Mouse (Mus musculus) heart, adult 2 months (tissue): ENCODE results near the gene Tom1. TPM values are rescaled to one million over a fixed set of nuclear protein-coding genes. Genes with fewer than 3 reads are reported as not detected.

Experiments
- DNase-seq, 2 experiments: peaks; one replicate each; pipeline ENCODE4 v3.0.0; 2021
- H3K27ac ChIP-seq: fragments of 200-600 bp; 2 replicates; pipeline ENCODE4 v1.8.1; 2022
- H3K27me3 ChIP-seq: fragments of 200-500 bp; 2 replicates; pipeline ENCODE4 v1.6.1; 2012; ENCODE audit warnings: mild to moderate bottlenecking, low read length, inconsistent platforms, mixed read lengths; ENCODE audit not compliant: control insufficient read depth, insufficient read depth
- H3K36me3 ChIP-seq: fragments of 200-500 bp; 2 replicates; pipeline ENCODE4 v1.6.1; 2012; ENCODE audit warnings: low read length, inconsistent platforms; ENCODE audit not compliant: control insufficient read depth, insufficient read depth
- H3K4me1 ChIP-seq: fragments of 200-500 bp; 2 replicates; pipeline ENCODE4 v1.6.1; 2011; ENCODE audit warnings: low read length; ENCODE audit not compliant: control insufficient read depth, insufficient read depth
- H3K4me3 ChIP-seq: fragments of 200-600 bp; 2 replicates; pipeline ENCODE4 v1.8.1; 2022
- H3K79me2 ChIP-seq: fragments of 200-500 bp; replicated peaks from 2 replicates; pipeline ENCODE4 v1.6.1; 2012; ENCODE audit warnings: mild to moderate bottlenecking, inconsistent platforms, low read length, moderate library complexity, mixed read lengths; ENCODE audit not compliant: control insufficient read depth, insufficient read depth
- H3K9ac ChIP-seq: fragments of 200-500 bp; 2 replicates; pipeline ENCODE4 v1.6.1; 2012; ENCODE audit warnings: low read depth, mild to moderate bottlenecking, control low read depth, inconsistent platforms, low read length, mixed read lengths
- CTCF ChIP-seq: fragments of 200-600 bp; IDR thresholded peaks from 2 replicates; pipeline ENCODE4 v1.8.1; 2022; ENCODE audit warnings: antibody characterized with exemption, mild to moderate bottlenecking, moderate library complexity
- EP300 ChIP-seq: fragments of 200-500 bp; IDR thresholded peaks from 2 replicates; pipeline ENCODE4 v1.6.1; 2011; ENCODE audit warnings: low read depth, low read length, control low read depth; ENCODE audit not compliant: insufficient read depth
- POLR2A ChIP-seq: fragments of 200-500 bp; IDR thresholded peaks from 2 replicates; pipeline ENCODE4 v1.6.1; 2011; ENCODE audit warnings: mild to moderate bottlenecking, low read depth, low read length, control low read depth; ENCODE audit not compliant: insufficient read depth
- WGBS: fragments of 180-500 bp; shearing (Covaris S2); methylation state at CpG from one replicate; pipeline ENCODE4 v1.1.7; 2018; 5-methylcytosine and 5-hydroxymethylcytosine counted together
- intact Hi-C: fragments of 180-260 bp; cut with DNase I; formaldehyde crosslinking; loops from one replicate; pipeline ENCODE4 v1.15.1; 2025
- polyA plus RNA-seq: library from polyadenylated mRNA; depleted of rRNA; stranded (reverse); fragments of >200 nt; gene quantifications from 2 replicates; pipeline ENCODE4 v1.2.3, GENCODE M21; 2012
- total RNA-seq, 2 experiments: library from RNA; stranded (reverse); gene quantifications; 2 replicates each; pipeline ENCODE4 v1.2.3; 2021

The Tom1 gene
- total and polyA plus RNA-seq, 3 experiments = 67.6 to 146 (median 74.3) TPM

- peak in 1 of 2 experiments; percentile 57 for DNase-seq
- H3K27me3 ChIP-seq = no peaks in the 10 kb centered on the region
- 55% methylated on average over 1 of the region's 1 CpGs for WGBS
- no peak overlapping the region for H3K4me3 ChIP-seq
- intact Hi-C loops = no loop called here
- H3K4me1 ChIP-seq = peaks cover 12% of the 10 kb centered on the region
- no peaks in the 10 kb centered on the region; the same call in 1 of the 2 replicates for H3K79me2 ChIP-seq
- H3K9ac ChIP-seq = no peak overlapping the region
- H3K36me3 ChIP-seq = no peaks in the 10 kb centered on the region
- TF ChIP-seq EP300 = peak; percentile 59; the same call in 1 of the 2 replicates
- no peak for TF ChIP-seq POLR2A
- TF ChIP-seq CTCF = no peak
- H3K27ac ChIP-seq = peak overlapping the region; percentile 41
Measured at GRCm38 (mm10) chr8:75046303-75046702, 12.8 kb downstream of the Tom1 start.

- DNase-seq = no peak
- intact Hi-C loops = no loop called here
- Histone ChIP-seq H3K27ac (no peak overlapping the region), H3K79me2 (no peaks in the 10 kb centered on the region; the same call in 1 of the 2 replicates), H3K27me3 (no peaks in the 10 kb centered on the region), H3K36me3 (no peaks in the 10 kb centered on the region), H3K4me3 (no peak overlapping the region), H3K4me1 (peaks cover 10% of the 10 kb centered on the region), H3K9ac (no peak overlapping the region)
- 97% methylated on average over 3 of the region's 3 CpGs for WGBS
- TF ChIP-seq EP300 (no peak), CTCF (no peak), POLR2A (no peak)
Measured at GRCm38 (mm10) chr8:75047784-75048183, 14.3 kb downstream of the Tom1 start.

- no peaks in the 10 kb centered on the region for H3K79me2 ChIP-seq
- H3K9ac ChIP-seq = no peak overlapping the region
- intact Hi-C loops = no loop called here
- TF ChIP-seq CTCF = no peak
- no peak for TF ChIP-seq EP300
- TF ChIP-seq POLR2A = no peak
- no peaks in the 10 kb centered on the region for H3K27me3 ChIP-seq
- WGBS = 91% methylated on average over 4 of the region's 4 CpGs
- no peaks in the 10 kb centered on the region for H3K4me1 ChIP-seq
- H3K36me3 ChIP-seq = 0 out of 2 replicates have a peak, but pooled peaks cover 5% of the 10 kb centered on the region
- no peak overlapping the region for H3K4me3 ChIP-seq
- H3K27ac ChIP-seq = no peak overlapping the region
- DNase-seq = no peak
Measured at GRCm38 (mm10) chr8:75053342-75053741, 19.8 kb downstream of the Tom1 start.

DNA sequence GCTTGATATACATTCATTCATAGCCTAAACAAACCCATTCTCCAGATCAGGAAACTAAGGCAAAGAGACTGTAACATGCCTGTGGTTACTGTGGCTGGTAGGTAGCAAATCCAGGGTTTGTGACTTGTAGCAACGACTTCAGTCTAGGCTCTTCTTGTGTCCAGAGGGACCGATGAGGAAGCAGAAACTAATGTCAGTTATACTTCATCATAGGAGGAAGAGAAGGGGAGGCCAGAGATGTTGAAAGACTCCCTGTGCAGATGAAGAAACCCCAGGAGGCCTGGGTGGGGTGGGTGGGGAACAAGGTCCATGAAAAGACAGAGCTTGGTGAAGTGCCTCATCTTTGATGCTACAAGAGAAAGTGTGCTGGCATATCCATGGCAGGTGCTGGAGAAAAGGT is 22.2 kb downstream of the Tom1 start:
- H3K4me3 ChIP-seq = no peak overlapping the region
- WGBS = 90% methylated on average over 2 of the region's 2 CpGs
- no peak overlapping the region for H3K27ac ChIP-seq
- no peaks in the 10 kb centered on the region for H3K27me3 ChIP-seq
- TF ChIP-seq EP300 (no peak), POLR2A (no peak), CTCF (no peak)
- no peak for DNase-seq
- 0 out of 2 replicates have a peak, but pooled peaks cover 5% of the 10 kb centered on the region for H3K36me3 ChIP-seq
- no peaks in the 10 kb centered on the region for H3K4me1 ChIP-seq
- no peaks in the 10 kb centered on the region for H3K79me2 ChIP-seq
- H3K9ac ChIP-seq = no peak overlapping the region
- intact Hi-C loops = no loop called here

- Histone ChIP-seq H3K27ac (no peak overlapping the region), H3K9ac (no peak overlapping the region), H3K36me3 (peaks cover 8% of the 10 kb centered on the region), H3K4me3 (no peak overlapping the region), H3K4me1 (peaks cover 7% of the 10 kb centered on the region), H3K79me2 (no peaks in the 10 kb centered on the region), H3K27me3 (no peaks in the 10 kb centered on the region)
- TF ChIP-seq POLR2A (no peak), EP300 (no peak), CTCF (no peak)
- intact Hi-C loops = no loop called here
- 72% methylated on average over 6 of the region's 6 CpGs for WGBS
- DNase-seq = no peak
Measured at GRCm38 (mm10) chr8:75060022-75060421, 26.5 kb downstream of the Tom1 start.

DNA sequence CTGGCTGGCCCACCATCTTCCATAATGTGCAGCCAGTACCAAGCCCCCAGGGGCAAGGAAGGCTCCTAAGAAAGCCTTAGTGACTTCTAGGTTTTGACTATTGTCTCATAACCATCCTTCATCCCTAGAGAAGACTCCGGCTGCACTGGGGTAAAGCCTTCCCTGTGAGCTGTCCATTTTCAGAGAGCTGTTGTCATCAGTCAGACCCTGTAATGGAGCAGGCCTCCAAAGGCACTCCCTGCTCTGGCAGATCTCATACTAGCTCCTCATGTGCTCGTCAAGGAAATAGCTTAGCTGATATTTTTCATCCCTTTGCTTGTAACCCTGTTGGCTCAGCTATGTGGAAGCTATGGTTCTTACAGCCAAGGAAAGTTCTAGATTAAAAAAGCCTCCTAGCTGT is 27.3 kb downstream of the Tom1 start:
- no peaks in the 10 kb centered on the region for H3K27me3 ChIP-seq
- intact Hi-C loops = no loop called here
- 64% methylated on average over 2 of the region's 2 CpGs for WGBS
- no peaks in the 10 kb centered on the region for H3K79me2 ChIP-seq
- H3K36me3 ChIP-seq = peaks cover 3% of the 10 kb centered on the region
- H3K4me3 ChIP-seq = no peak overlapping the region
- no peak overlapping the region for H3K9ac ChIP-seq
- H3K4me1 ChIP-seq = peaks cover 7% of the 10 kb centered on the region
- TF ChIP-seq POLR2A (no peak), CTCF (no peak), EP300 (no peak)
- no peak overlapping the region for H3K27ac ChIP-seq
- DNase-seq = peak in 1 of 2 experiments; percentile 23
